Mouse (Mus musculus): Measurements from ENCODE around the gene Flywch1.

Flywch1 gene

GRCm38 (mm10) chr17:23742210-23742793 lies 29.1 kb downstream of the Flywch1 start:
- DNase-seq = peak; percentile 47

GRCm38 (mm10) chr17:23741359-23742209 lies 29.8 kb downstream of the Flywch1 start:
- DNase-seq = no peak

DNA sequence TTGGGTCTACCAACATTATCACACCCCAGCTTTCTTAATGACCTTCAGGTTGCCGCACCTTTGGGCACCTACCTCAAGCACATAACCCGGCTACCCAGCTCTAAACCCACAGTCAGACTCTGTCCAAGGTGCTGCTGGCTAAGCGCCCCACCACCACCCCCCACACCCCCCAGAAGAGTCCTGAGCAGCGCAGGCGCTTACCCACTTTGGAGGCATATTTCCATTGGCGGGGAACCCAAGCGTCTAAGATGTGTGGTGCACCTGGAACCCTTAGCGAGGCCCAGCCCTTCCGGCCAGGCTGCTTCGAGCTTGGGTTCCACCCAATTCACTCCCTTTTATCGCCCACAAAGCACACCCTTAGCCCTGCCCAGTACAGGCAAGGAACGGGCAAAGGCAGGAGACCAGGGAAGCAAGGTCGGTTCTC lies 30.8 kb downstream of the Flywch1 start, which contains the start of gene Paqr4:
TSS of gene Paqr4 (minus strand) at position 270 of the 424 bp plus-strand sequence.
- no peak for DNase-seq

DNA sequence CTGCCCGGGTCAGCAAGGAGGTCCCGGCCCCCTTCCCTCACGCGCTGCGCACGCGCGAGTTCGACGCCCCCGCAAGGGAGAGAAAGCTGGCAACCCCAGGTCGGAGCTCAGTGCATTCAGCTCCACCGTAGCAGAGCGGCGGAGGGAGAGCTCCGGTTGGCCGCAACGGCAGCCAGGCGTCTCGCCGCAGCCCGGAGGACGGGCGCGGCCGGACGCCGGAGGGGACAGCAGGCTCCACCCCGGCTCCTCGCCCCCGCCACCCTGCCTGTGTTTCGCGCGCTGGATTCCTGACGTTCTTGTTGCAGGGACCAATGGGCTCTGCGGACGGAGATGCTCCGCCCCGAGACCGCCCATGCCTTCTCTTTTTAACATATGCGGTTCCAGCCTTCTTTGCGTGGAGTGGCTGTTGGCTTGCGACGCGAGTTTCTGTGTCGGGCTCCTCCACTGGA lies 31.2 kb downstream of the Flywch1 start:
- peak; percentile 68 for DNase-seq

GRCm38 (mm10) chr17:23739202-23740135 lies 31.9 kb downstream of the Flywch1 start:
- no peak for DNase-seq

- no peak for DNase-seq
Observed at GRCm38 (mm10) chr17:23738836-23739201, 32.6 kb downstream of the Flywch1 start.

DNA sequence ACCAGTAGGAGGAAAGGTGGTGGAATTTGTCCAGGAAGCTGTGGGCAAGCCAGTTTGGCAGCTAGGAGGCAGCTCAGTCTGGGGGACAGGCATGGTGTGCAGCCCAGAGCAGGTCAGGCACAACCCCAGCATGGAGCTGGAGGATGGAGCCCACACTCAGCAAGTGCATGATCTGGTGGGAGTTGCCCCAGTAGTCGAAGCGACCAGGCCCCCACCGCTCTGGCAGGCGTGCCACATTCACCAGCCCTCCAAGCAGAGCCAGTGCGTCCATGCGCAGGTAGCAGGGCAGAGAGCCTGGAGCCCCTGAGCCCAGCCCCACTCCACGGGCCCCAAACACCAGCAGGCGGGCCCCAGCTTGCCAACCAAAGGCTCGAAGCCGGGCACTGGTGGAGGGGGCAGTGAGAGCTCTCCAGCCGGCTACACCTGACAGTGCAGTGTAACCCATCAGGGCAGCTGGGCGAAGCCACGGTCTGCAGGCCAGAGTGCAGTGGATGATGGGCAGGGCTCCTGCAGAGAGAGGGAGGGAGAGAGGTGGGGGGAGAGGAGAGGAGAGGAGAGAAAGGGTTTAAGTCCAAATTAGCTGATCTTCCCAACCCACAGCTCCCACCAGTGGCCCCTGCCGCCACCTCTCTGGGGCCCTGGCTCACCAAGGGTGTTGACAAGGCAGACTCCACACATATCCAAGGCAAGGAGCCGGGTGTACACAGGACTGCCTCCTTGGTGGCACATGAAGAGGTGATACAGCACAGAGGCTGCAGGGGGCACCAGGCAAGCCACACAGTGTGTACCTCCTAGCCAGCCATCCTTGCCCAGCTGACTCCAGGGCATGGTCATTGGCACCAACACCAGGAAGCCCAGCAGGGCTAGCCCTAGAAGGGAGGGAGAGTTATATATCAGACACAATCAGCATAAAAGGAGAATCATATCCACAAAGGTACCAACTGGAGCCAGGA lies 33.6 kb downstream of the Flywch1 start:
- no peak for DNase-seq

DNA sequence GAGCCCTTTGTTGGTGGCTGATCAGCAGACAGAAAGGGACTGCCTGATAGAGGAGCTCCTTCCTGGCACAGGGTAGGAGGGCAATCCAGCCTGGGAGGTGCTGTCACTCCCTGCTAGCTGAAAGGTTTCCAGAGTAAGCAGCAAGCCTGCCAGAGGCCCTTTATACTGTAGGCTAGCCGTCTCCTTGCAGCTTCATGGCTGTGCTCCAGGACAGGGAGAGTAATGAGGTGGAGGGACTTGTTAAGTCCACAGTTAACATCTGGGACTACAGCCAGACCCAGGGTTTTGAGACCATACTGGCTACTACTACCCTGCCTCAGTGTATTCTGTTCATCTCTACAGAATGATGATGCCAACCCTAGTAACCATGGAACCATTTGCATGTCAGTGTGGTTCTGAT lies 37.1 kb downstream of the Flywch1 start:
- DNase-seq = no peak

- no peak for DNase-seq
Observed at GRCm38 (mm10) chr17:23730441-23730840, 41.0 kb downstream of the Flywch1 start.

DNA sequence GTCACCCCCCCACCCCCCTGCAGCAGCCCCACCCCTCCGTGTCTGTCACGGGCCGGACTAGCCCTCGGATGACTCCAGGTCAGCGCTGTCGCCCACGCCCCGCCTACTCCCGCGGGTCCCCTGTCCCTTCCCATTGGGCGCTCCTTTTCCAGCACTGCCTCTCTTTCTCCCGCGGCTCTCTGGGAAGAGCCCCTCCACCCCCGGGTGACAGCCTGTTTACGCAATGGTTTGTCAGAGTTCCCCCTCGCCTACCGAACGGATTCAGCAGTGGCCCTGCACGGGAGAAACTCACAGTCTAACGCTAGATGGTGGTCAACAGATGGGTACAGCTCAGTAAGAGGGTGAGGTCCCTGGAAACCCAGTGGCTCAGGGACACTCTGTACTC lies 44.7 kb downstream of the Flywch1 start:
- no peak for DNase-seq

DNA sequence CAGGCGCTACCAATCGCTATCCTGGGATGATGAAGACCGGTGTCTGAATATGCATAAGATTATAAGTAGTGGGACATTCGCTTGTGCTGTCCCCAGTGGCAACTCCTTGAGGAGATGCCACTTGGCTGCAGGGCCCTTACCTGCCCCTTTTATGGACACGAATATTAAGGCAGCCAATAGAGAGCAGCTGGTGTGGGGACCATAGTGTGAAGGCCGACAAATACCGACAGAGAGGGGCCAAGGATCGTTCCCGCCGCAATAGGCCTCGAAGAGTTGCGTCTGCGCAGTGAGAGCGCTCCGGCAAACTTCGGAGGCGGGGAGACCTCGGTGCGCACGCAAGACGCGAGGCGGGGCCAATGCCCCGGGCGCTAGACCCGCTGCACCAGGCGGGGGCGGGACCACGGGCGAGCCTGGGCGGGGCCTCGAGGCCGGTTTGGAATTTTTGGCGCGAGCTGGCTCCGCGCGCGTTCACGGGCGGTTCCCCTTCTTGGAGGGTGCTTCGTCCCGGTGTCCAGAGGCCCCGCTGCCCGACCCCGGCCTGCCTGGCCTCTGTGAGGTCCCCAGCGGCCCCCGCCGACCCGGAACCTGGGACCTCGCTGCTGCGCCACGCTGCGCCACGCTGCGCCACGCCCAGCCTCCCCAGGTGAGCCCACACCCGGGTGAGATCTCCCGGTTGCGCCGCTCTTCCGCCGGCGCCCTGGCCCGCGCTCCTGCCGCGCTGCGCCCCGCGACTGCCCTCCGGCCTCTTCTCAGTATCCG lies 45.2 kb downstream of the Flywch1 start, which contains the start of gene Pkmyt1:
TSS of gene Pkmyt1 (plus strand) at position 338 of the 759 bp plus-strand sequence.
- DNase-seq = peak; percentile 96

DNA sequence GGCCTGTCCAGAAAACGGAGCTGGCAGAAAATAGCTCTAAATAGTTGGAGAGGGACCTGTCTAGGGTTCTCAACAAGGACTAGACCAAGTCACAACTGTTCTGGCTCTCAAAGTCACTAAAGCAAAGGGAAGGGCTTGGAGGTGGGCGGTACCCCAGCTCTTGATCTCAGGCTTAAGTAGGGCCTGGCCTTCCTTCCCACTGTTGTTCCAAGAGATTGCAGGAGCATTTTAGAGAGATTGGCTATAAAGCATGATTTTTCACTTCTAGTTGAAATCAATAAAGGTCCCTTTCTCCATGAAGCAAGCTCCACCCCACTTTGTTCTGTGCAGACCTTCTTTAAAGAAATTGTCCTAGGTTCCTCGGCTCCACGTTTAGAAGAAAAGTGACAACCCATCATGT lies 45.9 kb downstream of the Flywch1 start:
- no peak for DNase-seq

DNA sequence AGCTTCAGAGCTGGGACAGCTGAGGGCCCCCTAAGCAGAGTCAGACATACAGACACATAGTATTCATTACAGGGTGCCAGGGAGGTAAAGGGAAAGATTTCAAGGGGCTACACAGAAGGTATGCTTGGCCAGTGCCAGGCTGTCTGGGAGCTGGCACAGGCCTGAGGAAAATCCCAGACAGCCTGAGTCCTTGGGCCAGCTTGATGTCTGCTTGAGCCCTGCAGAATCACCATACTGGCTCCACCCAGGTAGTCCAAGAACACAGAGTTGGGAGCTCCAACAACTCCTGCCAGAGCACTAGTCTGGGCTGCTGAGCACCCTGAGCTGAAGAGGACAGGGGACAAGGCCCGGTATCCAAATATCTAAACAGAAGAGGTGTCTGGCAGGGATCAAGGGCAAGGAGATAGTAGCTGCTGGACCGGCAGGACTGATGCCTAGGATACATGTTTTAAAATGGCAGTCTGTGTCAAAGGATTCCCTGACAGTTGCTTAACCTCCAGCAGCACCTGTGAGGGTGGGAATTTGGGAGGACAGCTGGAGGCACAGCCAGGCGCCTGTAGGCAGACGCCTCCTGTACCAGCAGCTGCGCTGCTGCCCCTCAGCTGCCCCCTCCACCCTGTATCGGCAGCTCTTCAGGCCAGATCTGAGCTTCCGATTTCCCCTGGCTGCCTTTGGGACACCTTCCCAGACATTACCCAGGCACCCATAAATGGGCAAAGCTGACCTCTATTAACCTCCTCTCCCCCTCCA lies 48.9 kb downstream of the Flywch1 start, which contains the start of gene 1520401A03Rik:
TSS of gene 1520401A03Rik (minus strand) at position 408 of the 750 bp plus-strand sequence.
- DNase-seq = no peak

GRCm38 (mm10) chr17:23721886-23722285 lies 49.5 kb downstream of the Flywch1 start:
- no peak for DNase-seq

- no peak for DNase-seq
Observed at GRCm38 (mm10) chr17:23719455-23719854, 51.9 kb downstream of the Flywch1 start.

DNA sequence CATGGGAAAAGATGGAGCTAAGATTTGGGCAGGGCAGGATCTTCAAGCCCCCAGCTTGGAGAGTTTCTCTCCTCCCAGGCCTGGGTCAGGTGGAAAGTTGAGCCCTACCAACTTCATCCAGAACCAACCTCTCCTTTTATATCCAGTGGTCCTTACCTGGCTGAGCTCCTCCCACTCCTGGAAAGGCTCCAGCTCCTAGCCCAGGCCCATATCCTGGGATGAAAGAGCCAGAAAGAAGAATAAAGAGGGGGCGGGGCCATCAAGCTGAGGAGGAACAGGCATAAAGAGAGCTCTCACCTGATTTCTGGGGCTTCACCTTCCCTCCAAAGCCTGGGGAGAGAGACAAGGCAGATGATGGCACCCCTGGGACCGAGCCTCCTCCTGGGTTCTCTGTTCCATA lies 54.4 kb downstream of the Flywch1 start:
- no peak for DNase-seq

- DNase-seq = peak; percentile 70
Observed at GRCm38 (mm10) chr17:23706212-23706611, 65.2 kb downstream of the Flywch1 start.

- no peak for DNase-seq
Observed at GRCm38 (mm10) chr17:23705525-23706104, 65.8 kb downstream of the Flywch1 start.

DNA sequence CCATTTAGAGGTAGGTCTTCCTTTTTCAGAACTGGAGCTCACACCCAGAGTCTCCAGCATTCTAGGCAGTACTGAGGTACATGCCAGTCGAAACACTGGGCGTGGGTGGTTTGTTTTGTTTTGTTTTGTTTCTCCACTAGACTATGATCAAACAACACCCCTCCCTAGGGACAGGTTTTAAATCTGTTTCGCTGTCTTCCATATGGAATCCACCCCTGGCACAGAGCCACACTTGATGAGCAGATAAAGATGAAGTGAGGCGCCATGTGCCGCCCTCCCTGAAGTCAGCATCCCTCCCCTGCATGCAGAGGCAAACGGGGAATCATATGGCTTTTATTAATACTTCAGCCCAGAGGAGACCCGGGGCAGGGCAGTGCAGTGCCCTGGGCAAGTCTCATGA lies 66.7 kb downstream of the Flywch1 start:
- no peak for DNase-seq

DNA sequence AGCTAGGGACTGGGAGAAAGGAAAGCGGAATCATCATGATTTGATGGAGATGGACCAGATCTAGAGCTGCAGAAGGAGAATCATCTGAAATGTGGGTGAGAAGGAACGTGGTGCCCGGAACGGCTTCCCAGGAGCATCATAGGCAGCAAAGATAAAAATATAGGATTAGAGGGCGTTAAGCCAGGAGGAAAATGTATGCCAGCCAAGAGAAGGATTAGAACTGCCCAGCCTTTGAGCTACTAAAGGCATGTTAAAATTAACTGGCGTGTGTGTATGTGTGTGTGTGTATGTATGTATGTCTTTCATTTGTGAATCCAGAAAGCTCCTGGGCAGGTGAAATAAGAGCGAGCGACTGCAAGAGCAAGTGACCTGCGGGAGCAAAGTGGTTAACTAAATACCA lies 68.1 kb downstream of the Flywch1 start:
- DNase-seq = no peak

Measured in thymus, postnatal 25 days (tissue).